Mouse (Mus musculus) urinary bladder, postnatal 25 days (tissue): ENCODE measurements at regions not wholly inside any gene's neighbourhood (a gene's known extent, or its start where the extent isn't known, plus 50 kb on each side); places are given as distances from the start of the nearest gene placed in this dataset.

Experiments used
- DNase-seq: peaks from one replicate; pipeline ENCODE4 v3.0.0; 2022; ENCODE audit warnings: low spot score

GRCm38 (mm10) chr1:75833071-75833830, 287.2 kb downstream of the Slc4a3 start:
- no peak for DNase-seq

GRCm38 (mm10) chr1:75834361-75834760, 288.3 kb downstream of the Slc4a3 start:
- no peak for DNase-seq

GRCm38 (mm10) chr1:75839551-75840223, 293.6 kb downstream of the Slc4a3 start:
- DNase-seq: no peak

- no peak for DNase-seq
These were observed 296.3 kb downstream of the Slc4a3 start for GRCm38 (mm10) chr1:75842396-75842795.

- DNase-seq: no peak
These were observed 297.3 kb downstream of the Slc4a3 start for GRCm38 (mm10) chr1:75843326-75843725.

- no peak for DNase-seq
These were observed 298.1 kb downstream of the Slc4a3 start for GRCm38 (mm10) chr1:75844123-75844522.

- no peak for DNase-seq
These were observed 298.5 kb downstream of the Slc4a3 start for GRCm38 (mm10) chr1:75844529-75844928.

GRCm38 (mm10) chr1:75844981-75845380, 298.9 kb downstream of the Slc4a3 start:
- no peak for DNase-seq

- no peak for DNase-seq
These were observed 299.9 kb downstream of the Slc4a3 start for GRCm38 (mm10) chr1:75845771-75846535.

- no peak for DNase-seq
These were observed 301.6 kb downstream of the Slc4a3 start for GRCm38 (mm10) chr1:75847681-75848080.

- no peak for DNase-seq
These were observed 302.4 kb downstream of the Slc4a3 start for GRCm38 (mm10) chr1:75848436-75848835.

GRCm38 (mm10) chr1:75850131-75850530, 304.1 kb downstream of the Slc4a3 start:
- DNase-seq: no peak

GRCm38 (mm10) chr1:75858551-75859255, 312.6 kb downstream of the Slc4a3 start:
- no peak for DNase-seq

GRCm38 (mm10) chr1:75862757-75863156, 316.7 kb downstream of the Slc4a3 start:
- DNase-seq: no peak

- no peak for DNase-seq
These were observed 320.5 kb downstream of the Slc4a3 start for GRCm38 (mm10) chr1:75866556-75866955.

GRCm38 (mm10) chr1:75869414-75869813, 323.3 kb downstream of the Slc4a3 start:
- no peak for DNase-seq

- no peak for DNase-seq
These were observed 323.8 kb downstream of the Slc4a3 start for GRCm38 (mm10) chr1:75869846-75870245.

- DNase-seq: no peak
These were observed 327.8 kb downstream of the Slc4a3 start for GRCm38 (mm10) chr1:75873911-75874310.

- no peak for DNase-seq
These were observed 331.1 kb downstream of the Slc4a3 start for GRCm38 (mm10) chr1:75877209-75877608.

GRCm38 (mm10) chr1:75885632-75886031, 339.6 kb downstream of the Slc4a3 start:
- DNase-seq: no peak

GRCm38 (mm10) chr1:75888499-75889208, 342.6 kb downstream of the Slc4a3 start:
- no peak for DNase-seq
